Mouse (Mus musculus): ENCODE results near the gene Psmg1.
A peak's percentile ranks its signal among the peaks of the same experiment; 100 is the strongest.

Psmg1 gene

GRCm38 (mm10) chr16:95958080-95958479 lies 32.7 kb downstream of the Psmg1 start:
- no peak for DNase-seq (ENCODE audit: low read depth)

DNA sequence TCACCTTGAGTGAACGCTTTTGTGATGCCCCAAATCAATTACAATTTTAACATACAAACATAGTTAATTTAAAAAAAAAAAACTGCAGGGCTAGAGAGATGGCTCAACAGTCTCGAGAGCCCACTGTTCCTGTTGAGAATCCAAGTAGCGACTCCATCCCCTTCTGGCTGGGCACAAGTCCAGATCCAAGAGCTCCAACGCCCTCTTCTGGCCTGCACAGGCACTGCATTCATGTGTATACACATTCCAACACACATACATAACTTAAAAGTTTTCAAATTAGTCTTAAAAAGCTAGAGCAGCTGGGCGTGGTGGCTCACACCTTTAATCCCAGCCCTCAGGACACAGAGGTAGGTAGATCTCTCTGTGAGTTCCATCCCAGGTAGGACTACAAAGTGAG lies 34.1 kb downstream of the Psmg1 start:
- peak; percentile 35 for DNase-seq (ENCODE audit: low read depth)

- peak; percentile 68 for DNase-seq (ENCODE audit: low read depth)
Observed at GRCm38 (mm10) chr16:95955716-95956346, 34.9 kb downstream of the Psmg1 start.

DNA sequence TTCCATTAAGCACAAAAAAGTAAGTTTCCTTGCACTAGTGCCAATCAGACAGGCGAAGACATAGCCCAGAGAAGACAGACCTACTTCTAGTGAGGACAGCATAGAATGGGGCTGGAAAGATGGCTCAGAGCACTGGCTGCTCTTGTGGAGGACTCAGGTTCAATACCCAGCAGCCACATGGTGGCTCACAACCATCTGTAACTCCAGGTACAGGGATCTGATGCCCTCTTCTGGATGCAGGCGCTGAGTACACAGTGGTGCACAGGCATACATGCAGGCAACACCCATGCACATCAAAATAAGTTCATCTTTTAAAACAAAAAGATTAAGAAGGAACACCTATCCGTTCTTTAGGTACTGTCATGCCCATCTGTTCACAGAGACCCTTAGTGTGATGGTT lies 36.4 kb downstream of the Psmg1 start:
- no peak for DNase-seq (ENCODE audit: low read depth)

- no peak for DNase-seq (ENCODE audit: low read depth)
Observed at GRCm38 (mm10) chr16:95953159-95953650, 37.6 kb downstream of the Psmg1 start.

GRCm38 (mm10) chr16:95951471-95951870 lies 39.3 kb downstream of the Psmg1 start:
- DNase-seq (ENCODE audit: low read depth): no peak

- peak; percentile 85 for DNase-seq (ENCODE audit: low read depth)
Observed at GRCm38 (mm10) chr16:95945389-95946311, 45.1 kb downstream of the Psmg1 start.

GRCm38 (mm10) chr16:95943186-95943585 lies 47.6 kb downstream of the Psmg1 start:
- DNase-seq (ENCODE audit: low read depth): no peak

DNA sequence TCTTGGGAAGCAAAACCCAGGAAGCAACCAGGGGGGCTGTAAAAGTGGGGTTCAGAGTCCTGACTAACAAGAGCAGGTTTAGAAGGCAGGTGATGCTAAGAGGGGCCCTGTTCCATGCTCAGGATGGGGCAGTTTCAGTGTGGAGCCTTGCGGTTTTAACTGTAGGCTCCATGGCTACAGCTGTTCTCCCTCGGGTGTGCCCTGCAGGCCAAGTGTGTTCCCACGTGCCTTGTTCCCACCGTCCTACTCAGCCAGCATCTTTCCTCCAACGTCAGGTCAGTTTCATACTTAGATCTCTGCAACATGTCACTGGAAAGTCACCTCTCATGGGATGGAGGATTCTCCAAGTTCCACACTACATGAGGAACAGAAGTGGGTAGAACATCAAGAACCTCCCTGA lies 49.2 kb downstream of the Psmg1 start:
- DNase-seq (ENCODE audit: low read depth): no peak

DNA sequence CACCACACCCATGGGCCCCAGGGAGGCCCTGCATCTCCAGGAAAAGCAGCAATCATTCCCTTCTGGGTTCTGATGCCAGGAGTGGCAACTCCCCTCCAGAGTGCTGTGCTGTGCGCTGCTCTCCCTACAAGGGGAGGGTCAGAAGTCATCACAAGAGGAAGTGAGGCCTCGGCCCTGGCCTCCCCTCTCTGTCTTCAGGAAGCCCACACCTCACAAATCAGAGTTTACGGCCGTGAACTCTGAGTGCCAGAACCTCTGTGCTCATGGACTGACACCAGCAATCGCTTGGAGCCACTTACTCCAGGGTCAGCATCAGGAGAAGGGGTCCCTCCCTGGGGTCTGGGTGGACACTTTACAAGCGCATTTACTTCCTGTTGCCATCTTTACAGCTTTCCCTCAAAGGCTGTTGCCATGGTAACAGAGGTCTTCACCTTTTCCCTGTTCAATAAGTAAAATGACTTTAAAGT lies 55.2 kb downstream of the Psmg1 start:
- DNase-seq (ENCODE audit: low read depth): no peak

DNA sequence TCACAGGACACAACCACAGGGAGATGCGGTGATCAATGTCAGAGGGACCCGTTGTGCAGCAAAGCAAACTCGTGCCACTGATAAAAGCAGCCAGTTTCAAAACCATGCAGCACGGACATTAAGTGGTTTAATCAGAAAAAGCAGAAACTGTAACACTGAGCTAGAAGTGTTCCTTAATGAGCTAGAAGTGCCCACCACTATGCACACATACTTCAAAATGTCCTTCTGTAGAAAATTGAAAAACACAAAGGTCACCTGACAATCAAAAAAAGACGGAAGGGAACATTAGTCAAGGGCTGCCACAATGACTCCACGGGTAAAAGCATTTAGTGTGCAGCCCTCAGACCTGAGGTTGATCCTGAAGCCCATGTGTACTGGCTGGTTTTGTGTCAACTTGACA lies 57.9 kb downstream of the Psmg1 start:
- no peak for DNase-seq (ENCODE audit: low read depth)

DNA sequence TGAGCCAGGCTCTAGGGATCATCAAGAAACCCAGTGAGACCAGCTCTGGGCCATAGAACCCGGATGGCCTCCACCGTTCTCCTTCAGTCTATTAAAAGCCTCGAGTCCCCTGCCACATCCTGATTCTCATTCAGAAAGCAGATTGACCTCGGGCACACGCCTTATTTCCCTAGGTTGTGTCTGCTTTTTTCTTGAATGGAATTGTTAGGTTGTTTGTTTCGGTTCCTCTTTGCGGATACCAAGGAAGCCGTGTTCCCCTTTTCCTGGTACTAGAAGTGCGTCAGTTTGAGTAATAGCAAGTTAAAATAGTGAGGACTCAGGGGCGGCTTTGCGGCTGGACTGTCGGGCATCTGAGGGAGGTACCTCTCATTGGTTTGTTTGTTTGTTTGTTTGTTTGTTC lies 59.3 kb downstream of the Psmg1 start:
- no peak for DNase-seq (ENCODE audit: low read depth)

Measured in 416B (cell line).